Mouse (Mus musculus): ENCODE data around the gene Iqcf3. TPM values are rescaled to one million over a fixed set of nuclear protein-coding genes. Genes with fewer than 3 reads are reported as not detected.

The Iqcf3 gene
- polyA plus RNA-seq, 1 experiment from 2014 or later, result not detected

GRCm38 (mm10) chr9:106573366-106573765 is 11.9 kb upstream of the Iqcf3 start:
- 85% methylated on average over 5 of the region's 5 CpGs for WGBS
- Histone ChIP-seq H3K27ac (ENCODE audit: low read length) (no peak overlapping the region), H3K4me3 (ENCODE audit: low read length) (no peak overlapping the region), H3K4me1 (replicated peaks; ENCODE audit: control insufficient read depth, insufficient read depth, low read length) (no peaks in the 10 kb centered on the region), H3K9ac (ENCODE audit: low read length) (no peak overlapping the region), H3K36me3 (ENCODE audit: control insufficient read depth, insufficient read depth, low read length) (no peaks in the 10 kb centered on the region), H3K4me2 (ENCODE audit: low read depth, low read length) (no peak overlapping the region), H3K9me3 (ENCODE audit: control insufficient read depth, low read length) (no peaks in the 10 kb centered on the region), H3K27me3 (ENCODE audit: control insufficient read depth, insufficient read depth, low read depth, low read length) (no peaks in the 10 kb centered on the region)
- ATAC-seq (ENCODE audit: low read depth), result no peak

GRCm38 (mm10) chr9:106572186-106572585 is 10.8 kb upstream of the Iqcf3 start:
- ATAC-seq (ENCODE audit: low read depth), result no peak
- no peaks in the 10 kb centered on the region for H3K27me3 ChIP-seq (ENCODE audit: control insufficient read depth, insufficient read depth, low read depth, low read length)
- no peak overlapping the region for H3K27ac ChIP-seq (ENCODE audit: low read length)
- H3K36me3 ChIP-seq (ENCODE audit: control insufficient read depth, insufficient read depth, low read length), result no peaks in the 10 kb centered on the region
- H3K4me3 ChIP-seq (ENCODE audit: low read length), result no peak overlapping the region
- 52% methylated on average over 2 of the region's 2 CpGs for WGBS
- no peaks in the 10 kb centered on the region for H3K4me1 ChIP-seq (replicated peaks; ENCODE audit: control insufficient read depth, insufficient read depth, low read length)
- no peak overlapping the region for H3K9ac ChIP-seq (ENCODE audit: low read length)
- H3K9me3 ChIP-seq (ENCODE audit: control insufficient read depth, low read length), result no peaks in the 10 kb centered on the region
- no peak overlapping the region for H3K4me2 ChIP-seq (ENCODE audit: low read depth, low read length)

- Histone ChIP-seq H3K4me2 (ENCODE audit: low read depth, low read length) (no peak within 1 kb of the TSS), H3K36me3 (ENCODE audit: control insufficient read depth, insufficient read depth, low read length) (no peaks in the 10 kb centered on the region), H3K9me3 (ENCODE audit: control insufficient read depth, low read length) (no peaks in the 10 kb centered on the region), H3K4me1 (replicated peaks; ENCODE audit: control insufficient read depth, insufficient read depth, low read length) (no peaks in the 10 kb centered on the region), H3K27ac (ENCODE audit: low read length) (no peak within 1 kb of the TSS), H3K27me3 (ENCODE audit: control insufficient read depth, insufficient read depth, low read depth, low read length) (no peaks in the 10 kb centered on the region), H3K9ac (ENCODE audit: low read length) (no peak within 1 kb of the TSS), H3K4me3 (ENCODE audit: low read length) (no peak within 1 kb of the TSS)
- 81% methylated on average over 7 of the region's 7 CpGs for WGBS
- ATAC-seq (ENCODE audit: low read depth), result no peak
Measured at GRCm38 (mm10) chr9:106570896-106571295, 9.5 kb upstream of the Iqcf3 start, which contains the start of gene Iqcf4. Gene Iqcf4 (minus strand): TSS chr9:106570996.

- H3K27ac ChIP-seq (ENCODE audit: low read length), result no peak overlapping the region
- H3K9ac ChIP-seq (ENCODE audit: low read length), result no peak overlapping the region
- H3K4me3 ChIP-seq (ENCODE audit: low read length), result no peak overlapping the region
- no peaks in the 10 kb centered on the region for H3K9me3 ChIP-seq (ENCODE audit: control insufficient read depth, low read length)
- H3K4me1 ChIP-seq (replicated peaks; ENCODE audit: control insufficient read depth, insufficient read depth, low read length), result no peaks in the 10 kb centered on the region
- H3K36me3 ChIP-seq (ENCODE audit: control insufficient read depth, insufficient read depth, low read length), result no peaks in the 10 kb centered on the region
- no peaks in the 10 kb centered on the region for H3K27me3 ChIP-seq (ENCODE audit: control insufficient read depth, insufficient read depth, low read depth, low read length)
- WGBS, result 43% methylated on average over 11 of the region's 11 CpGs
- ATAC-seq (ENCODE audit: low read depth), result no peak
- H3K4me2 ChIP-seq (ENCODE audit: low read depth, low read length), result 0 out of 2 replicates have a peak overlapping the region, but pooled peaks have one; percentile 4
Measured at GRCm38 (mm10) chr9:106566437-106566836, 5.0 kb upstream of the Iqcf3 start.

GRCm38 (mm10) chr9:106564025-106564424 is 2.6 kb upstream of the Iqcf3 start:
- H3K27me3 ChIP-seq (ENCODE audit: control insufficient read depth, insufficient read depth, low read depth, low read length), result no peaks in the 10 kb centered on the region
- no peak overlapping the region for H3K9ac ChIP-seq (ENCODE audit: low read length)
- H3K27ac ChIP-seq (ENCODE audit: low read length), result no peak overlapping the region
- no peak overlapping the region for H3K4me2 ChIP-seq (ENCODE audit: low read depth, low read length)
- H3K36me3 ChIP-seq (ENCODE audit: control insufficient read depth, insufficient read depth, low read length), result no peaks in the 10 kb centered on the region
- H3K4me3 ChIP-seq (ENCODE audit: low read length), result no peak overlapping the region
- H3K9me3 ChIP-seq (ENCODE audit: control insufficient read depth, low read length), result no peaks in the 10 kb centered on the region
- no peak for ATAC-seq (ENCODE audit: low read depth)
- 74% methylated on average over 8 of the region's 8 CpGs for WGBS
- H3K4me1 ChIP-seq (replicated peaks; ENCODE audit: control insufficient read depth, insufficient read depth, low read length), result no peaks in the 10 kb centered on the region

GRCm38 (mm10) chr9:106562291-106562690 is 860 bp upstream of the Iqcf3 start:
- H3K9me3 ChIP-seq (ENCODE audit: control insufficient read depth, low read length), result no peaks in the 10 kb centered on the region
- H3K4me1 ChIP-seq (replicated peaks; ENCODE audit: control insufficient read depth, insufficient read depth, low read length), result no peaks in the 10 kb centered on the region
- 86% methylated on average over 11 of the region's 11 CpGs for WGBS
- no peak overlapping the region for H3K27ac ChIP-seq (ENCODE audit: low read length)
- no peaks in the 10 kb centered on the region for H3K27me3 ChIP-seq (ENCODE audit: control insufficient read depth, insufficient read depth, low read depth, low read length)
- no peak overlapping the region for H3K9ac ChIP-seq (ENCODE audit: low read length)
- ATAC-seq (ENCODE audit: low read depth), result no peak
- no peak overlapping the region for H3K4me3 ChIP-seq (ENCODE audit: low read length)
- no peak overlapping the region for H3K4me2 ChIP-seq (ENCODE audit: low read depth, low read length)
- no peaks in the 10 kb centered on the region for H3K36me3 ChIP-seq (ENCODE audit: control insufficient read depth, insufficient read depth, low read length)

- H3K27me3 ChIP-seq (ENCODE audit: control insufficient read depth, insufficient read depth, low read depth, low read length), result no peaks in the 10 kb centered on the region
- H3K4me1 ChIP-seq (replicated peaks; ENCODE audit: control insufficient read depth, insufficient read depth, low read length), result no peaks in the 10 kb centered on the region
- WGBS, result 86% methylated on average over 11 of the region's 11 CpGs
- H3K9me3 ChIP-seq (ENCODE audit: control insufficient read depth, low read length), result no peaks in the 10 kb centered on the region
- H3K36me3 ChIP-seq (ENCODE audit: control insufficient read depth, insufficient read depth, low read length), result no peaks in the 10 kb centered on the region
- no peak for ATAC-seq (ENCODE audit: low read depth)
- H3K9ac ChIP-seq (ENCODE audit: low read length), result no peak overlapping the region
- H3K27ac ChIP-seq (ENCODE audit: low read length), result no peak overlapping the region
- H3K4me2 ChIP-seq (ENCODE audit: low read depth, low read length), result no peak overlapping the region
- no peak overlapping the region for H3K4me3 ChIP-seq (ENCODE audit: low read length)
Measured at GRCm38 (mm10) chr9:106534975-106535374, 26.5 kb downstream of the Iqcf3 start.

GRCm38 (mm10) chr9:106534296-106534695 is 27.1 kb downstream of the Iqcf3 start:
- Histone ChIP-seq H3K9me3 (ENCODE audit: control insufficient read depth, low read length) (no peaks in the 10 kb centered on the region), H3K4me1 (replicated peaks; ENCODE audit: control insufficient read depth, insufficient read depth, low read length) (no peaks in the 10 kb centered on the region), H3K4me2 (ENCODE audit: low read depth, low read length) (no peak overlapping the region), H3K9ac (ENCODE audit: low read length) (no peak overlapping the region), H3K27ac (ENCODE audit: low read length) (no peak overlapping the region), H3K36me3 (ENCODE audit: control insufficient read depth, insufficient read depth, low read length) (no peaks in the 10 kb centered on the region), H3K4me3 (ENCODE audit: low read length) (no peak overlapping the region), H3K27me3 (ENCODE audit: control insufficient read depth, insufficient read depth, low read depth, low read length) (no peaks in the 10 kb centered on the region)
- no peak for ATAC-seq (ENCODE audit: low read depth)
- 83% methylated on average over 7 of the region's 7 CpGs for WGBS

GRCm38 (mm10) chr9:106531833-106532232 is 29.6 kb downstream of the Iqcf3 start:
- no peak for ATAC-seq (ENCODE audit: low read depth)
- H3K9ac ChIP-seq (ENCODE audit: low read length), result no peak overlapping the region
- H3K4me2 ChIP-seq (ENCODE audit: low read depth, low read length), result no peak overlapping the region
- no peak overlapping the region for H3K4me3 ChIP-seq (ENCODE audit: low read length)
- H3K27me3 ChIP-seq (ENCODE audit: control insufficient read depth, insufficient read depth, low read depth, low read length), result no peaks in the 10 kb centered on the region
- no peak overlapping the region for H3K27ac ChIP-seq (ENCODE audit: low read length)
- no peaks in the 10 kb centered on the region for H3K4me1 ChIP-seq (replicated peaks; ENCODE audit: control insufficient read depth, insufficient read depth, low read length)
- H3K36me3 ChIP-seq (ENCODE audit: control insufficient read depth, insufficient read depth, low read length), result no peaks in the 10 kb centered on the region
- 22% methylated on average over 3 of the region's 3 CpGs for WGBS
- no peaks in the 10 kb centered on the region for H3K9me3 ChIP-seq (ENCODE audit: control insufficient read depth, low read length)

GRCm38 (mm10) chr9:106519909-106520308 is 41.5 kb downstream of the Iqcf3 start:
- H3K4me2 ChIP-seq (ENCODE audit: low read depth, low read length), result no peak overlapping the region
- peak overlapping the region; percentile 2; the same call in 1 of the 2 replicates for H3K27ac ChIP-seq (ENCODE audit: low read length)
- 46% methylated on average over 8 of the region's 8 CpGs for WGBS
- H3K4me3 ChIP-seq (ENCODE audit: low read length), result no peak overlapping the region
- H3K4me1 ChIP-seq (replicated peaks; ENCODE audit: control insufficient read depth, insufficient read depth, low read length), result no peaks in the 10 kb centered on the region
- no peaks in the 10 kb centered on the region for H3K27me3 ChIP-seq (ENCODE audit: control insufficient read depth, insufficient read depth, low read depth, low read length)
- no peaks in the 10 kb centered on the region for H3K9me3 ChIP-seq (ENCODE audit: control insufficient read depth, low read length)
- no peak; the same call in 1 of the 2 replicates for ATAC-seq (ENCODE audit: low read depth)
- no peaks in the 10 kb centered on the region for H3K36me3 ChIP-seq (ENCODE audit: control insufficient read depth, insufficient read depth, low read length)
- no peak overlapping the region for H3K9ac ChIP-seq (ENCODE audit: low read length)
